Mouse (Mus musculus) cerebellum, adult 11 months (tissue): ENCODE data around the gene Atf7ip.

Experiments used
- DNase-seq: peaks from one replicate; pipeline ENCODE4 v3.0.0; 2022

The Atf7ip gene

DNA sequence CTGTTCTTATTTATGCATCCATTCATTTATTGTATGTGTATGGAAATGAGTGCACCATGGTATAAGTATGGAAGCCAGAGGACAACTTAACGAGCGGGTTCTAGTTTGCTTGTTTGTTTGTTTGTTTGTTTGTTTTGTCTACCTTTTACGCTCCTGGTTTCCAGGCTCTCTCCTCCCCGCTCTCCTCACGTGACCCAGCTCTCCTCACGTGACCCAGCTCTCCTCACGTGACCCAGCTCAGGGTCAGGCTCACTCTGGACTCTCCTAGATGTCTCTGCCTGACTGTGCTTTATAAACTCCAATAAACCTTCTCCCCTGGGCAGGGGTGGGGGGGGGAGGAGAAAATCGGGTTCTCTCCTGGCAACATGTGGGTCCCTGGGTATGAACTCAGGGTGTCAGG, 144.7 kb downstream of the Atf7ip start:
- DNase-seq: no peak

- no peak for DNase-seq
These were observed 147.4 kb downstream of the Atf7ip start for GRCm38 (mm10) chr6:136653331-136653730.

DNA sequence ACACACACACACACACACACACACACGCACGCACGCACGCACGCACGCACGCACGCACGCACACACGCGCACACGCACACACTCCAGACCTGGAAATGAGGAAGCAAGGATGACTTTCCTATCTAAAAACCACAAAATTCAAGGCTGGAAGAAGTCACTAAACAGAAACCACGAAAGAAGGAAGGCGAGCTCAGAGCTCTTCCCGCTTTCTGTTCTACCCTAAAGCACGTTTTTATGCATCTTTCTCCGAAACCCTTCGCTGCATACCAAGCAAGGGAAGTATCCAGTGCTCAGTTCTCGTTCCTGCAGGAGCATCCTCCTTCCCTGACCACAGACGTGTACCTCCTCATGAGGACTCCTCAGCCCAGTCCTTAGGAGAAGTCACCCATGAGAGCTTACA, 148.5 kb downstream of the Atf7ip start:
- DNase-seq: no peak

DNA sequence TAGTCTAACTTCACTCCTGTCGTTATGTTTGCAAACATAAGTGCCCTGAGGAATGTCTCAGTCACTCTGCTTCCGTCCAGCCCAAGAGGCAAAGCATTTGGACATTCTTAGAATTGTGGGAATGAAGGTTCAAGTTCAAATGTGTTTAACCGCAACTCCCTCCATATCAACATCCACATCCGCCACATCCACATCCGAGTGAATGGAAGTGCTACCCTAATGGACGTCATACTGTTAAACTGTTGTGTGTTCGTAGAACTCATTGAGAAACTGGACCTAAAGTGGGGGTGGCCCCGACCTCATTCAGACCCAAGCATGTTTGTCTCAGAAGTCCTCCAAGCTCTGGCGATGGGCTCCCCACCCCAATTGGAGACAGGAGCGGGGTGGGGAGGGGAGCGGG, 149.8 kb downstream of the Atf7ip start:
- DNase-seq: no peak

DNA sequence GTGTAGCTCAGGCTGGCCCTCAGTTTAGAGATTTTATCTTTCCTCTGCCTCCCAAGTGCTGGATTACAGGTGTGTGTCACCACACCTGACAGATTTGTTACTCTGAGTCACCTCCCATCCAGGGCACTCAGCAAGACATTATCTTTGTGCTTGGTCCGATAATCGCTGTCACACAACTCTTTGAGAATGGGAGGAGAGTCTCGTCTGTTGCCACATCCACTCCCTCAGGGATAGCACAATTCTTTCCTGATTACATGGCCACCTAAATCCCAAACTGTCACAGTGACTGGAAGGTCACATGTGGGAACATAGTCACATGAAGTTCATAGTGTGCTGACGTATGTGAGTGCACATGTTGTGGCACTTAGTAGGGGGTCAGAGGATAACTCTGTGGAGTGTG, 152.3 kb downstream of the Atf7ip start:
- no peak for DNase-seq

DNA sequence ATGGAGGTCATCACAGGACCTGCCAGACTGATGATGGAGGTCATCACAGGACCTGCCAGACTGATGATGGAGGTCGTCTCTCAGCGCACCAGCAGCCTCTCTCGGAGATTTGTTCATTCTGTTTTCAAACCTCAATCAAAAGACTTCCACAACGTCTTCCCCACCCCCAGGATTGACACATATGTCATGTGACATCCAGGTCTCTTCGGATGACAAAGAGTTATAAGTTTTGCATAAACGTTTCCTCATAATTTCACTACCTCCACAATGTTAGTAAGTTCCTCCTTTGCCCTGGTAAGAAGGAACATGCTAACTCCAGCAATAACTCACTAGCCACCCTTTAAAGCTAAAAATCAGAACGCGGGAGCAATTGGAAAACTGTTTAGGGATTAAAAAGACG, 153.3 kb downstream of the Atf7ip start:
- no peak for DNase-seq
